Mouse (Mus musculus): Measurements from ENCODE around the gene C1qtnf6. TPM values are rescaled to one million over a fixed set of nuclear protein-coding genes. Genes with fewer than 3 reads are reported as not detected.

C1qtnf6 gene
- polyA plus RNA-seq, 1 experiment from 2014 or later, result 25.5 TPM

DNA sequence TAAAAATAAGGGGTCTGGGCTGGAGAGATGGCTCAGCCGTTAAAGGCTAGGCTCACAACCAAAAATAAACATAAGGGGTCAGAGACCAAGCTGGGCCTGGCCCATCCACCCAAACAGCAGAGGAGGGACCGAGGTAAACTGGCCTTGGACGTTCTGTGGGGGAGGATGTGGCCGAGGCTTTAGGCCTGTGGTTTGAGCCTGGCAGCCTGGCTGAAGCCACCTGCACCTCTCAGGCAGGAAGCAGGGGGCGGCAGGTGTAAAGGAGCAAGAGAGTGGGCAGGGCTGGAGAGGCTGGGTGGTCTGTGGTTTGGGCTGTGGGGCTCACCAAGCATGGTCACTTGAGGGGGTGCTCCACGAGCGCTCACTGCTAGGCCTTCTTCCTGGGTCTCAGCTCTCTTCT lies 19.3 kb downstream of the C1qtnf6 start:
- no peaks in the 10 kb centered on the region for H3K9me3 ChIP-seq (ENCODE audit: control insufficient read depth, low read length)
- no peak overlapping the region for H3K4me2 ChIP-seq (ENCODE audit: low read depth, low read length)
- 74% methylated on average over 7 of the region's 7 CpGs for WGBS
- H3K4me1 ChIP-seq (ENCODE audit: control insufficient read depth, insufficient read depth, low read length), result peaks cover 2% of the 10 kb centered on the region; the same call in 1 of the 2 replicates
- H3K27me3 ChIP-seq (replicated peaks; ENCODE audit: control insufficient read depth, insufficient read depth, low read length), result no peaks in the 10 kb centered on the region
- no peak overlapping the region for H3K27ac ChIP-seq (ENCODE audit: low read length)
- no peak overlapping the region for H3K4me3 ChIP-seq (ENCODE audit: low read length)
- ATAC-seq, result no peak
- no peak overlapping the region for H3K9ac ChIP-seq (ENCODE audit: low read depth, low read length)
- H3K36me3 ChIP-seq (ENCODE audit: control insufficient read depth, insufficient read depth, low read length), result no peaks in the 10 kb centered on the region

- Histone ChIP-seq H3K36me3 (ENCODE audit: control insufficient read depth, insufficient read depth, low read length) (no peaks in the 10 kb centered on the region), H3K9ac (ENCODE audit: low read depth, low read length) (no peak overlapping the region), H3K27me3 (replicated peaks; ENCODE audit: control insufficient read depth, insufficient read depth, low read length) (no peaks in the 10 kb centered on the region), H3K4me2 (ENCODE audit: low read depth, low read length) (no peak overlapping the region), H3K27ac (ENCODE audit: low read length) (no peak overlapping the region), H3K4me3 (ENCODE audit: low read length) (no peak overlapping the region), H3K4me1 (ENCODE audit: control insufficient read depth, insufficient read depth, low read length) (peaks cover 2% of the 10 kb centered on the region; the same call in 1 of the 2 replicates), H3K9me3 (ENCODE audit: control insufficient read depth, low read length) (no peaks in the 10 kb centered on the region)
- ATAC-seq, result no peak
- 85% methylated on average over 6 of the region's 6 CpGs for WGBS
Observed at GRCm38 (mm10) chr15:78510736-78511135, 20.5 kb downstream of the C1qtnf6 start.

DNA sequence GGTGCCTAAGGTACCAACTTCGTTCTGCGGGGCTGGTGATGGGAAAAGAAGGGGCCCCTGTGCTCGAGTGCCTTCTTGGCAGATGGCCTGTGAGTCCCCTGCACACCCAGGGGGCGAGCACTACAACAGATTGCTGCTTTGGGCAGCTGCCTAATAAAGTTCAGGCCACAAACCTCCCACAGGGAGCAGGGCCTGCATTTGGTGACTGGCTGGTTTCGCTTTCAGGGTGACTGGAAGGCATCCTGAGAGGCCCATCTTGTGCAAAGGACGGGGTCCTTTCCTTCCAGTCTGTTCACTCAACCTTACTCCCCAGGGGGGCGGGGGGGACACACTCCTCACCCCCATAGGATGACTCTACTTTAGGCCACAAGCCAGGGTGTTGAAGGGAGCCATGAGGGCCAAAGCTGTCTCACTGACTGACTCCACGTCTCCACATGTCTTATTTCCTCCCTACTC lies 21.1 kb downstream of the C1qtnf6 start:
- H3K4me2 ChIP-seq (ENCODE audit: low read depth, low read length), result no peak overlapping the region
- H3K4me3 ChIP-seq (ENCODE audit: low read length), result no peak overlapping the region
- H3K27ac ChIP-seq (ENCODE audit: low read length), result no peak overlapping the region
- WGBS, result 66% methylated on average over 8 of the region's 8 CpGs
- H3K4me1 ChIP-seq (ENCODE audit: control insufficient read depth, insufficient read depth, low read length), result peaks cover 2% of the 10 kb centered on the region; the same call in 1 of the 2 replicates
- 0 out of 2 replicates have a peak overlapping the region, but pooled peaks have one; percentile 21 for H3K9ac ChIP-seq (ENCODE audit: low read depth, low read length)
- no peak for ATAC-seq
- H3K9me3 ChIP-seq (ENCODE audit: control insufficient read depth, low read length), result no peaks in the 10 kb centered on the region
- H3K27me3 ChIP-seq (replicated peaks; ENCODE audit: control insufficient read depth, insufficient read depth, low read length), result no peaks in the 10 kb centered on the region
- no peaks in the 10 kb centered on the region for H3K36me3 ChIP-seq (ENCODE audit: control insufficient read depth, insufficient read depth, low read length)

- Histone ChIP-seq H3K4me1 (ENCODE audit: control insufficient read depth, insufficient read depth, low read length) (no peaks in the 10 kb centered on the region), H3K9me3 (ENCODE audit: control insufficient read depth, low read length) (no peaks in the 10 kb centered on the region; the same call in 1 of the 2 replicates), H3K4me3 (ENCODE audit: low read length) (no peak overlapping the region), H3K36me3 (ENCODE audit: control insufficient read depth, insufficient read depth, low read length) (no peaks in the 10 kb centered on the region), H3K27ac (ENCODE audit: low read length) (no peak overlapping the region), H3K27me3 (replicated peaks; ENCODE audit: control insufficient read depth, insufficient read depth, low read length) (no peaks in the 10 kb centered on the region), H3K9ac (ENCODE audit: low read depth, low read length) (0 out of 2 replicates have a peak overlapping the region, but pooled peaks have one; percentile 21), H3K4me2 (ENCODE audit: low read depth, low read length) (no peak overlapping the region)
- 47% methylated on average over 12 of the region's 12 CpGs for WGBS
- no peak for ATAC-seq
Observed at GRCm38 (mm10) chr15:78509297-78509899, 21.8 kb downstream of the C1qtnf6 start.

- Histone ChIP-seq H3K27me3 (replicated peaks; ENCODE audit: control insufficient read depth, insufficient read depth, low read length) (no peaks in the 10 kb centered on the region), H3K36me3 (ENCODE audit: control insufficient read depth, insufficient read depth, low read length) (no peaks in the 10 kb centered on the region), H3K9ac (ENCODE audit: low read depth, low read length) (no peak overlapping the region), H3K27ac (ENCODE audit: low read length) (no peak overlapping the region), H3K4me3 (ENCODE audit: low read length) (no peak overlapping the region), H3K9me3 (ENCODE audit: control insufficient read depth, low read length) (no peaks in the 10 kb centered on the region; the same call in 1 of the 2 replicates), H3K4me2 (ENCODE audit: low read depth, low read length) (no peak overlapping the region), H3K4me1 (ENCODE audit: control insufficient read depth, insufficient read depth, low read length) (no peaks in the 10 kb centered on the region)
- 67% methylated on average over 7 of the region's 7 CpGs for WGBS
- no peak for ATAC-seq
Observed at GRCm38 (mm10) chr15:78508443-78508842, 22.8 kb downstream of the C1qtnf6 start.

- ATAC-seq, result no peak
- 78% methylated on average over 3 of the region's 3 CpGs for WGBS
Observed at GRCm38 (mm10) chr15:78505541-78505940, 25.7 kb downstream of the C1qtnf6 start.

DNA sequence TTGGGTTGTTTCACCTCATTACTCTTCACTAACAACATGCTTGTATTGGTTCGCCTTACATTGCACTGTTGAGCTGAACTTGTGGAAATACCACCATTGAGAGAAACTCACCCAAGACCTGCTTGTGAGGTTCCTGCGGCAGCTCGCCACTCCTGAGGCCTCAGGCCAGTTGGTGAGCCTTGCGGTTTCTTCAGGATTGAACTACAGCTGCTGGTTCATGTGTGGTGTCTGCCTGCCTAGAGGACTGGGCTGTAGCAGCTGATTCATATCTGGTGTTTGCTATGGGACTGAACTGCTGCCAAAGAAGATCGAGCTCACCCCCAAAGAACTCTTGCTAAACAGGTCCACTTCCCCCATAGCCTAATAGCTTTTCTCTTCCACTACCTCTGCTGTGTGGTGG lies 26.4 kb downstream of the C1qtnf6 start:
- Histone ChIP-seq H3K9ac (ENCODE audit: low read depth, low read length) (no peak overlapping the region), H3K4me3 (ENCODE audit: low read length) (no peak overlapping the region), H3K27me3 (replicated peaks; ENCODE audit: control insufficient read depth, insufficient read depth, low read length) (no peaks in the 10 kb centered on the region), H3K9me3 (ENCODE audit: control insufficient read depth, low read length) (no peaks in the 10 kb centered on the region; the same call in 1 of the 2 replicates), H3K27ac (ENCODE audit: low read length) (no peak overlapping the region), H3K36me3 (ENCODE audit: control insufficient read depth, insufficient read depth, low read length) (no peaks in the 10 kb centered on the region), H3K4me1 (ENCODE audit: control insufficient read depth, insufficient read depth, low read length) (no peaks in the 10 kb centered on the region), H3K4me2 (ENCODE audit: low read depth, low read length) (no peak overlapping the region)
- no peak for ATAC-seq
- WGBS, result 90% methylated on average over 5 of the region's 5 CpGs

More at GRCm38 (mm10) chr15:78505541-78505940, 25.7 kb downstream of the C1qtnf6 start:
- H3K4me1 ChIP-seq (ENCODE audit: control insufficient read depth, insufficient read depth, low read length), result no peaks in the 10 kb centered on the region
- no peak overlapping the region for H3K27ac ChIP-seq (ENCODE audit: low read length)
- no peaks in the 10 kb centered on the region for H3K36me3 ChIP-seq (ENCODE audit: control insufficient read depth, insufficient read depth, low read length)
- no peak overlapping the region for H3K9ac ChIP-seq (ENCODE audit: low read depth, low read length)
- no peak overlapping the region for H3K4me3 ChIP-seq (ENCODE audit: low read length)
- no peaks in the 10 kb centered on the region for H3K27me3 ChIP-seq (replicated peaks; ENCODE audit: control insufficient read depth, insufficient read depth, low read length)
- no peaks in the 10 kb centered on the region; the same call in 1 of the 2 replicates for H3K9me3 ChIP-seq (ENCODE audit: control insufficient read depth, low read length)
- no peak overlapping the region for H3K4me2 ChIP-seq (ENCODE audit: low read depth, low read length)

GRCm38 (mm10) chr15:78504013-78504412 lies 27.2 kb downstream of the C1qtnf6 start:
- no peak for ATAC-seq
- H3K36me3 ChIP-seq (ENCODE audit: control insufficient read depth, insufficient read depth, low read length), result no peaks in the 10 kb centered on the region
- 81% methylated on average over 1 of the region's 1 CpGs for WGBS
- H3K9ac ChIP-seq (ENCODE audit: low read depth, low read length), result no peak overlapping the region
- H3K4me2 ChIP-seq (ENCODE audit: low read depth, low read length), result no peak overlapping the region
- no peaks in the 10 kb centered on the region for H3K27me3 ChIP-seq (replicated peaks; ENCODE audit: control insufficient read depth, insufficient read depth, low read length)
- H3K9me3 ChIP-seq (ENCODE audit: control insufficient read depth, low read length), result no peaks in the 10 kb centered on the region; the same call in 1 of the 2 replicates
- H3K27ac ChIP-seq (ENCODE audit: low read length), result no peak overlapping the region
- no peak overlapping the region for H3K4me3 ChIP-seq (ENCODE audit: low read length)
- no peaks in the 10 kb centered on the region for H3K4me1 ChIP-seq (ENCODE audit: control insufficient read depth, insufficient read depth, low read length)

DNA sequence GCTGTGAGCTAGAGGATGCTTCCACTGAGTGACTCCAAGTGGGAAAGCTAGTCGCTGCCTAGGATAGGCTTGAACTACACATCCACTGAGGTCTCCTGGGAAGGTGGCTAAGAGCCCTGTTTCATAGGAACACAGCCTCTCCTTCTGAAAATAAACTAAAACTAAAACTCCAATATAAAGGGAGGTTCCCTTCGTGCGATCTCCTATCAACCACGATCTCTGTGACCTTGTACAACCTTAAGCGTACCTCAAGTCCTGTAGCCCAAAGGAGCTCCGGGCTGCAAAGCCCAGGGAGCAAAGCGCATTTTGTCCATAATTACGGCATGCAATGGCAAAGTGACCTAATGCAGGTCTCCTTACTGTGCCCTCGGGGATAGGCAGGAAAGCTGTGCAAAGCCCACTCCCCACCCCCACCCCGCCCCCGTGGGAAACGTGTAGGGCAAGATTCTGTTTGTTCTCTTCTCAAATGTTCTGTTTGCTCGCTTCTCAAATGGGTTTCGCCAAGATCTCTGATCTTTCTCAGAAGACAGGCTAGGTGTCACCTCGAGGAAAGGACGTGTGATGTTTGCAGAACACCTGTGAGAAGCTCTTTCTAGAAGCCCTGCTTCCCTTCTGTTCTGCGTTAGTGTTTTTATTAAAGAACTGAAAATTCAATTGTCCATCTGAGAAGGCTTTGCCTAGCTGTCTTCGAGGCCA lies 28.6 kb downstream of the C1qtnf6 start:
- H3K4me1 ChIP-seq (ENCODE audit: control insufficient read depth, insufficient read depth, low read length), result no peaks in the 10 kb centered on the region
- WGBS, result 67% methylated on average over 18 of the region's 18 CpGs
- H3K36me3 ChIP-seq (ENCODE audit: control insufficient read depth, insufficient read depth, low read length), result no peaks in the 10 kb centered on the region
- ATAC-seq, result no peak
- H3K9me3 ChIP-seq (ENCODE audit: control insufficient read depth, low read length), result no peaks in the 10 kb centered on the region; the same call in 1 of the 2 replicates
- no peak overlapping the region for H3K4me3 ChIP-seq (ENCODE audit: low read length)
- H3K27ac ChIP-seq (ENCODE audit: low read length), result no peak overlapping the region
- H3K9ac ChIP-seq (ENCODE audit: low read depth, low read length), result no peak overlapping the region
- no peaks in the 10 kb centered on the region for H3K27me3 ChIP-seq (replicated peaks; ENCODE audit: control insufficient read depth, insufficient read depth, low read length)
- no peak overlapping the region for H3K4me2 ChIP-seq (ENCODE audit: low read depth, low read length)

All from intestine, embryonic 16.5 days (tissue).